In the genomic region with DNA sequence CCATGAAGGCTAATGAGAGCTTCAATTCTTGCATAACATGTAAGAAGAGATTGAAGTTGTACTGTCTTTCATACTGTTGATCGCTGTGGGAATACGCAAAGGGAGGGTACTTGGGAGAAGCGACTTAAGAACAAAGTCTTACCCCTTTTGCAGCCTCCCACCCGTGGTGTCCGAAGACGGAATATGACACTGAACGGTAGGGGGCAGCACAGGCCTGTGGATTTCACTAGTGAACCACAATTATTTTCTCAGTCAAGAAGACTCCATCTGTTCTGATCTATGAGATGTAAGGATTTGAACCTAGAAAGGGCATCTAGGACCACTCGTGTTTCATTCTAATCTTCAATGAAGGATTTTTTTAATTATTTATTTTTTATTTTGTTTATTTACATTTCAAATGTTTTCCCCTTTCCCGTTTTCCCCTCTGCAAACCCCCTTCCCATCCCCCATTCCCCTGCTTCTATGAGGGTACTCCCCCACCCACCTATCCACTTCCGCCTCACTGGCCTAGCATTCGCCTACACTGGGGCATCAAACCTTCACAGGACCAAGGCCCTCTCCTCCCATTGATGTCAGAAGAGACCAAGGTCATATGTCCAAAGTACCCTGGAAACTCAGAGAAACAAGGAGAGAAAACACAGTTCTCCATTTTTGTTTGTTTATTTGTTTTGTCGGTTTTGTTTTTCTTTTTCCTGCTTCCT, we compare ENCODE assay signal across 9 mouse cellular contexts. TPM values are rescaled to one million over a fixed set of nuclear protein-coding genes. Genes with fewer than 3 reads are reported as not detected.
A peak's percentile ranks its signal among the peaks of the same experiment; 100 is the strongest.
DNase-seq lines count a peak whose midpoint lies in the region; ATAC-seq and TF ChIP-seq lines count a peak whose summit lies in the region.
"Had no signal": no experiment of that assay in that cellular context is flagged by ENCODE, and none has a peak within 500 bp of the region (broad histone marks: within the 10 kb centered on the region; RNA-seq: fewer than 3 reads in every experiment).

No protein-coding gene starts in this region.

- no peaks in the 10 kb centered on the region for H3K9me3 ChIP-seq in forebrain, postnatal 0 days (ENCODE audit: low read length)
- no peaks in the 10 kb centered on the region for H3K9me3 ChIP-seq in hindbrain, postnatal 0 days (ENCODE audit: low read length)
- H3K9me3 ChIP-seq: stomach, embryonic 15.5 days had no signal

- H3K27ac ChIP-seq in forebrain, postnatal 0 days (ENCODE audit: low read depth, low read length), result no peak overlapping the region
- H3K27ac ChIP-seq in hindbrain, postnatal 0 days, result no peak overlapping the region
- H3K27ac ChIP-seq: stomach, embryonic 15.5 days had no signal

- peak; percentile 75 for DNase-seq in R1 (ENCODE audit: low read depth, low spot score)
- DNase-seq in cerebellum, adult 11-12 months, result peak; percentile 43
- peak; percentile 78 for DNase-seq in forebrain, postnatal 0 days
- DNase-seq in hindbrain, postnatal 0 days (ENCODE audit: low spot score), result peak; percentile 86
- peak; percentile 74 to 85 for DNase-seq in layer of hippocampus, postnatal 36 days
- DNase-seq in skeletal muscle tissue, adult 2 months (ENCODE audit: low read depth, low spot score), result peak; percentile 53

- H3K4me1 ChIP-seq in forebrain, postnatal 0 days (ENCODE audit: insufficient read depth), result no peaks in the 10 kb centered on the region
- H3K4me1 ChIP-seq in hindbrain, postnatal 0 days (ENCODE audit: insufficient read depth, low read length), result no peaks in the 10 kb centered on the region
- H3K4me1 ChIP-seq: stomach, embryonic 15.5 days had no signal

- peak; percentile 60; the same call in 1 of the 2 replicates for ATAC-seq in forebrain, postnatal 0 days
- ATAC-seq in hindbrain, postnatal 0 days, result peak; percentile 45; the same call in 1 of the 2 replicates
- ATAC-seq in megakaryocyte progenitor cell, adult 5-6 weeks (replicated peaks; ENCODE audit: poor library complexity), result peak; percentile 96
- ATAC-seq in erythroblast, adult 5-6 weeks (replicated peaks; ENCODE audit: low FRiP score, poor library complexity, severe bottlenecking), result no peak

- peak; percentile 78 for TF ChIP-seq CTCF in forebrain, postnatal 0 days (IDR thresholded peaks at IDR 0.05; ENCODE audit: low read depth)
- TF ChIP-seq CTCF in hindbrain, postnatal 0 days (IDR thresholded peaks at IDR 0.05; ENCODE audit: low read depth), result peak; percentile 77

- no peaks in the 10 kb centered on the region for H3K36me3 ChIP-seq in forebrain, postnatal 0 days (ENCODE audit: insufficient read depth)
- H3K36me3 ChIP-seq in hindbrain, postnatal 0 days (ENCODE audit: insufficient read depth, low read length), result no peaks in the 10 kb centered on the region
- H3K36me3 ChIP-seq: stomach, embryonic 15.5 days had no signal

- H3K4me2 ChIP-seq in forebrain, postnatal 0 days (ENCODE audit: low read depth), result no peak overlapping the region
- no peak overlapping the region for H3K4me2 ChIP-seq in hindbrain, postnatal 0 days (ENCODE audit: low read depth, low read length)
- H3K4me2 ChIP-seq: stomach, embryonic 15.5 days had no signal

- H3K4me3 ChIP-seq in forebrain, postnatal 0 days (ENCODE audit: low read depth, low read length), result no peak overlapping the region
- no peak overlapping the region for H3K4me3 ChIP-seq in hindbrain, postnatal 0 days (ENCODE audit: low read length)
- H3K4me3 ChIP-seq: stomach, embryonic 15.5 days had no signal

- WGBS in forebrain, postnatal 0 days, result 32% methylated on average over 12 of the region's 12 CpGs
- 39% methylated on average over 12 of the region's 12 CpGs for WGBS in hindbrain, postnatal 0 days

- H3K27me3 ChIP-seq in forebrain, postnatal 0 days (ENCODE audit: insufficient read depth, low read length), result no peaks in the 10 kb centered on the region
- no peaks in the 10 kb centered on the region for H3K27me3 ChIP-seq in hindbrain, postnatal 0 days (ENCODE audit: insufficient read depth, low read length)
- H3K27me3 ChIP-seq: stomach, embryonic 15.5 days had no signal

- no peak overlapping the region for H3K9ac ChIP-seq in forebrain, postnatal 0 days
- no peak overlapping the region for H3K9ac ChIP-seq in hindbrain, postnatal 0 days (replicated peaks; ENCODE audit: low read length)
- H3K9ac ChIP-seq: stomach, embryonic 15.5 days had no signal

RNA-seq across cellular contexts. Expression of gene Plod2, which starts 42.2 kb away (rescaled TPM):
- 10.8 and 17.4 TPM in 2 replicates for total RNA-seq in forebrain, postnatal 0 days (2014; rRNA removed)
- 5.0 and 6.2 TPM in 2 replicates for polyA plus RNA-seq in forebrain, postnatal 0 days (2015; fragmentation: Nextera tagmentation; extraction: Ambion mirVana)
- total RNA-seq in hindbrain, postnatal 0 days (2014; rRNA removed), result 7.6 and 14.1 TPM in 2 replicates
- 7.1 and 9.9 TPM in 2 replicates for polyA plus RNA-seq in hindbrain, postnatal 0 days (2015; fragmentation: Nextera tagmentation; extraction: Ambion mirVana)
- total RNA-seq in layer of hippocampus, postnatal 36 days (2021), result 1 to 10 TPM; 7.2 to 8.6 TPM
- 0.56 and 1.4 TPM in 2 replicates for total RNA-seq in megakaryocyte progenitor cell, adult 5-6 weeks (2015)
- 1.3 and 2.0 TPM in 2 replicates for total RNA-seq in megakaryocyte progenitor cell, adult 5-6 weeks (2017)
- total RNA-seq in erythroblast, adult 5-6 weeks (2015; ENCODE audit: low replicate concordance), result not detected in 2 replicates
- total RNA-seq in erythroblast, adult 5-6 weeks (2017; ENCODE audit: low replicate concordance), result not detected in 2 replicates

RNA-seq across cellular contexts. Expression of gene Plscr4, which starts 42.7 kb away (rescaled TPM):
- total RNA-seq in forebrain, postnatal 0 days (2014; rRNA removed), result 1.0 and 1.7 TPM in 2 replicates
- polyA plus RNA-seq in forebrain, postnatal 0 days (2015; fragmentation: Nextera tagmentation; extraction: Ambion mirVana), result 2.1 and 3.0 TPM in 2 replicates
- total RNA-seq in hindbrain, postnatal 0 days (2014; rRNA removed), result 2.8 and 3.8 TPM in 2 replicates
- polyA plus RNA-seq in hindbrain, postnatal 0 days (2015; fragmentation: Nextera tagmentation; extraction: Ambion mirVana), result 5.7 and 5.9 TPM in 2 replicates
- 1 to 10 TPM; 3.0 to 3.6 TPM for total RNA-seq in layer of hippocampus, postnatal 36 days (2021)
- total RNA-seq in megakaryocyte progenitor cell, adult 5-6 weeks (2015), result 0.71 and 1.6 TPM in 2 replicates
- total RNA-seq in megakaryocyte progenitor cell, adult 5-6 weeks (2017), result 0.42 and 0.88 TPM in 2 replicates
- 1.3 and 2.9 TPM in 2 replicates for total RNA-seq in erythroblast, adult 5-6 weeks (2015; ENCODE audit: low replicate concordance)
- 2.2 and 2.5 TPM in 2 replicates for total RNA-seq in erythroblast, adult 5-6 weeks (2017; ENCODE audit: low replicate concordance)
